Mouse (Mus musculus): ENCODE data around the gene Ppil4.

- no peak for TF ChIP-seq CTCF (IDR thresholded peaks at IDR 0.05; ENCODE audit: low read depth)
- TF ChIP-seq EP300 (IDR thresholded peaks at IDR 0.05; ENCODE audit: low read depth) = no peak
Observed at GRCm38 (mm10) chr10:7864184-7864583, 71.5 kb downstream of the Ppil4 start.
